20 mouse cellular contexts compared by ENCODE assay signal in the genomic region with DNA sequence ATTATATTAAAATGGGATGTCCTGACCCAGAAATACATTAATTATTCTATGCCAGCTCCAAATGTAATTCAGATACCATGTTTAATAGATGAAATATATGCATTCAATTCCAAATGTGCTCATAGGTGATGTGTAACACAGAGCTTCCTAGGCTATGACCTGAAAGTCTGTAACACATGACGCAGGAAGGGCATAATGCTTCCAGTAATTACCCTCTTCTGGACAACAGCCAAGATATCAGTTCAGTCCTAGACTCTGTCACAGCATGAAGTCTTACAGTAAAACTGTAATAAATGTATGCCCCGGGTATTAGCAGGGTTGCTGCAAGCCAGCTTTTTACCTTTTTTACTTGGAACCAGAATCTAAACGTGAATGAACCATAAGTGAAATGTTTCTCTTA.
DNase-seq lines count a peak whose midpoint lies in the region; ATAC-seq and TF ChIP-seq lines count a peak whose summit lies in the region.
"Had no signal": no experiment of that assay in that cellular context is flagged by ENCODE, and none has a peak within 500 bp of the region (broad histone marks: within the 10 kb centered on the region; RNA-seq: fewer than 3 reads in every experiment).

No protein-coding gene starts in this region.

- DNase-seq in cerebellum, adult 9-10 months = peak; percentile 52
- no peak for DNase-seq in cerebellum, adult 18-20 months
- peak; percentile 34 for DNase-seq in midbrain, postnatal 0 days (ENCODE audit: low spot score)
- peak; percentile 22 for DNase-seq in limb, embryonic 14.5 days (ENCODE audit: low spot score)
- DNase-seq: adrenal gland, postnatal 10 days; B cell, adult 2 months; cerebellum, postnatal 14 days; embryo, embryonic 11 days; gastrocnemius, adult 2 months; gastrocnemius, postnatal 25 days had no signal

- ATAC-seq in forebrain, embryonic 16.5 days = peak; percentile 36; the same call in 1 of the 2 replicates
- ATAC-seq in forebrain, embryonic 15.5 days (replicated peaks) = no peak
- ATAC-seq in midbrain, postnatal 0 days (ENCODE audit: low FRiP score) = no peak
- ATAC-seq in midbrain, embryonic 16.5 days = no peak
- no peak for ATAC-seq in limb, embryonic 14.5 days (ENCODE audit: low FRiP score, low read depth)
- ATAC-seq: CD4-positive, CD25-positive, alpha-beta regulatory T cell, adult 4 months; inflammation-experienced regulatory T-cells, adult 6 months had no signal

- H3K27ac ChIP-seq in forebrain, embryonic 16.5 days (ENCODE audit: low read length) = no peak overlapping the region
- no peak overlapping the region for H3K27ac ChIP-seq in forebrain, embryonic 15.5 days (replicated peaks)
- no peak overlapping the region for H3K27ac ChIP-seq in midbrain, postnatal 0 days (ENCODE audit: low read depth, low read length)
- no peak overlapping the region for H3K27ac ChIP-seq in midbrain, embryonic 16.5 days (ENCODE audit: low read length)
- no peak overlapping the region for H3K27ac ChIP-seq in limb, embryonic 14.5 days (replicated peaks; ENCODE audit: low read depth, low read length)
- H3K27ac ChIP-seq: embryonic facial prominence, embryonic 12.5 days; gastrocnemius, adult 2 months; hindbrain, embryonic 10.5 days; hindbrain, embryonic 14.5 days had no signal

- no peak overlapping the region for H3K4me2 ChIP-seq in forebrain, embryonic 16.5 days (ENCODE audit: low read length)
- H3K4me2 ChIP-seq in forebrain, embryonic 15.5 days (replicated peaks) = no peak overlapping the region
- H3K4me2 ChIP-seq in midbrain, postnatal 0 days (ENCODE audit: low read depth, low read length, poor library complexity, severe bottlenecking) = no peak overlapping the region
- no peak overlapping the region for H3K4me2 ChIP-seq in midbrain, embryonic 16.5 days (ENCODE audit: low read length)
- no peak overlapping the region for H3K4me2 ChIP-seq in limb, embryonic 14.5 days (replicated peaks; ENCODE audit: low read depth, low read length, severe bottlenecking)
- H3K4me2 ChIP-seq: embryonic facial prominence, embryonic 12.5 days; heart, embryonic 12.5 days; hindbrain, embryonic 14.5 days had no signal

- no peaks in the 10 kb centered on the region for H3K36me3 ChIP-seq in forebrain, embryonic 16.5 days (ENCODE audit: control insufficient read depth, insufficient read depth)
- H3K36me3 ChIP-seq in forebrain, embryonic 15.5 days = no peaks in the 10 kb centered on the region
- no peaks in the 10 kb centered on the region for H3K36me3 ChIP-seq in midbrain, postnatal 0 days (ENCODE audit: insufficient read depth, low read length)
- H3K36me3 ChIP-seq in midbrain, embryonic 16.5 days (ENCODE audit: control insufficient read depth, insufficient read depth, low read length) = no peaks in the 10 kb centered on the region
- H3K36me3 ChIP-seq in limb, embryonic 14.5 days (ENCODE audit: control insufficient read depth, insufficient read depth, low read length) = no peaks in the 10 kb centered on the region
- H3K36me3 ChIP-seq: embryonic facial prominence, embryonic 12.5 days; G1E; heart, embryonic 12.5 days; hindbrain, embryonic 10.5 days had no signal

- no peaks in the 10 kb centered on the region for H3K27me3 ChIP-seq in forebrain, embryonic 16.5 days (replicated peaks; ENCODE audit: control insufficient read depth, insufficient read depth, low read length)
- no peaks in the 10 kb centered on the region for H3K27me3 ChIP-seq in forebrain, embryonic 15.5 days
- no peaks in the 10 kb centered on the region for H3K27me3 ChIP-seq in midbrain, postnatal 0 days (ENCODE audit: insufficient read depth, low read length)
- no peaks in the 10 kb centered on the region for H3K27me3 ChIP-seq in midbrain, embryonic 16.5 days (ENCODE audit: control insufficient read depth, insufficient read depth, low read depth, low read length)
- H3K27me3 ChIP-seq in limb, embryonic 14.5 days (ENCODE audit: control insufficient read depth, insufficient read depth, low read length) = no peaks in the 10 kb centered on the region
- H3K27me3 ChIP-seq: embryonic facial prominence, embryonic 12.5 days; heart, embryonic 12.5 days had no signal

- TF ChIP-seq POLR2A in limb, embryonic 14.5 days (IDR thresholded peaks at IDR 0.05; ENCODE audit: borderline replicate concordance, extremely low read depth, insufficient read depth, insufficient read length) = no peak

- no peaks in the 10 kb centered on the region for H3K9me3 ChIP-seq in forebrain, embryonic 16.5 days (ENCODE audit: control insufficient read depth, low read length)
- H3K9me3 ChIP-seq in forebrain, embryonic 15.5 days = no peaks in the 10 kb centered on the region
- H3K9me3 ChIP-seq in midbrain, postnatal 0 days (ENCODE audit: low read length) = no peaks in the 10 kb centered on the region
- H3K9me3 ChIP-seq in midbrain, embryonic 16.5 days (replicated peaks; ENCODE audit: control insufficient read depth, low read length, poor library complexity, severe bottlenecking) = no peaks in the 10 kb centered on the region
- H3K9me3 ChIP-seq in limb, embryonic 14.5 days (ENCODE audit: control insufficient read depth, low read length) = no peaks in the 10 kb centered on the region
- H3K9me3 ChIP-seq: embryonic facial prominence, embryonic 12.5 days; G1E; heart, embryonic 12.5 days; hindbrain, embryonic 10.5 days had no signal

- H3K4me3 ChIP-seq in forebrain, embryonic 16.5 days (replicated peaks; ENCODE audit: low read length) = no peak overlapping the region
- H3K4me3 ChIP-seq in forebrain, embryonic 15.5 days = no peak overlapping the region
- no peak overlapping the region for H3K4me3 ChIP-seq in midbrain, postnatal 0 days (ENCODE audit: low read depth, low read length)
- no peak overlapping the region for H3K4me3 ChIP-seq in midbrain, embryonic 16.5 days (ENCODE audit: low read depth, low read length)
- H3K4me3 ChIP-seq in limb, embryonic 14.5 days (replicated peaks; ENCODE audit: low read length) = no peak overlapping the region
- H3K4me3 ChIP-seq: embryonic facial prominence, embryonic 12.5 days; gastrocnemius, adult 2 months; heart, embryonic 12.5 days; hindbrain, embryonic 10.5 days had no signal

- H3K9ac ChIP-seq in forebrain, embryonic 16.5 days (replicated peaks; ENCODE audit: low read depth, low read length) = no peak overlapping the region
- no peak overlapping the region for H3K9ac ChIP-seq in forebrain, embryonic 15.5 days (replicated peaks)
- no peak overlapping the region for H3K9ac ChIP-seq in midbrain, postnatal 0 days (replicated peaks; ENCODE audit: low read length, poor library complexity, severe bottlenecking)
- H3K9ac ChIP-seq in midbrain, embryonic 16.5 days (ENCODE audit: low read depth, low read length) = no peak overlapping the region
- no peak overlapping the region for H3K9ac ChIP-seq in limb, embryonic 14.5 days (ENCODE audit: low read depth, low read length, severe bottlenecking)
- H3K9ac ChIP-seq: embryonic facial prominence, embryonic 12.5 days; heart, embryonic 12.5 days; hindbrain, embryonic 14.5 days had no signal

- 21% methylated on average over 3 of the region's 3 CpGs for WGBS in forebrain, embryonic 16.5 days
- 27% methylated on average over 3 of the region's 3 CpGs for WGBS in forebrain, embryonic 15.5 days
- WGBS in midbrain, postnatal 0 days = 44% methylated on average over 3 of the region's 3 CpGs
- WGBS in midbrain, embryonic 16.5 days = 53% methylated on average over 3 of the region's 3 CpGs
- 20% methylated on average over 3 of the region's 3 CpGs for WGBS in limb, embryonic 14.5 days

- no peaks in the 10 kb centered on the region for H3K4me1 ChIP-seq in forebrain, embryonic 16.5 days (replicated peaks; ENCODE audit: control insufficient read depth, insufficient read depth, low read length)
- H3K4me1 ChIP-seq in forebrain, embryonic 15.5 days = no peaks in the 10 kb centered on the region
- no peaks in the 10 kb centered on the region for H3K4me1 ChIP-seq in midbrain, postnatal 0 days (ENCODE audit: insufficient read depth, low read length)
- H3K4me1 ChIP-seq in midbrain, embryonic 16.5 days (ENCODE audit: control insufficient read depth, insufficient read depth, low read length) = peaks cover 2% of the 10 kb centered on the region; the same call in 1 of the 2 replicates
- no peaks in the 10 kb centered on the region for H3K4me1 ChIP-seq in limb, embryonic 14.5 days (ENCODE audit: control insufficient read depth, insufficient read depth, low read length)
- H3K4me1 ChIP-seq: embryonic facial prominence, embryonic 12.5 days; heart, embryonic 12.5 days; hindbrain, embryonic 10.5 days had no signal

- no peak for TF ChIP-seq CTCF in midbrain, postnatal 0 days (IDR thresholded peaks at IDR 0.05)

Comparison
In these comparisons a context has a peak if more than half of its experiments do, and no peak if none do; other contexts are left out.
1. DNase-seq: peak in cerebellum, adult 9-10 months (single experiment), midbrain, postnatal 0 days (single experiment) and limb, embryonic 14.5 days (single experiment); none in cerebellum, adult 18-20 months (0 of 2).